Mouse (Mus musculus) embryonic stem cell, embryonic (primary cell): Measurements from ENCODE around the gene Elf5.

Experiments
- CTCF ChIA-PET, 4 experiments: fragments of 300-600 bp in 2 of 4; fragments of 350-600 bp in 2 of 4; sonication (Branson Sonifier 250); formaldehyde crosslinking; loops; one replicate each; lab custom pipeline; 2022; ENCODE audit warnings: inconsistent platforms in 2 of 4; lab: Charles Lee
- POLR2A ChIA-PET, 4 experiments: fragments of 300-600 bp in 2 of 4; fragments of 350-600 bp in 2 of 4; sonication (Branson Sonifier 250); formaldehyde crosslinking; loops; one replicate each; lab custom pipeline; 2022; ENCODE audit warnings: antibody characterized with exemption in 4 of 4, inconsistent platforms in 1 of 4; lab: Charles Lee

Gene Elf5

DNA sequence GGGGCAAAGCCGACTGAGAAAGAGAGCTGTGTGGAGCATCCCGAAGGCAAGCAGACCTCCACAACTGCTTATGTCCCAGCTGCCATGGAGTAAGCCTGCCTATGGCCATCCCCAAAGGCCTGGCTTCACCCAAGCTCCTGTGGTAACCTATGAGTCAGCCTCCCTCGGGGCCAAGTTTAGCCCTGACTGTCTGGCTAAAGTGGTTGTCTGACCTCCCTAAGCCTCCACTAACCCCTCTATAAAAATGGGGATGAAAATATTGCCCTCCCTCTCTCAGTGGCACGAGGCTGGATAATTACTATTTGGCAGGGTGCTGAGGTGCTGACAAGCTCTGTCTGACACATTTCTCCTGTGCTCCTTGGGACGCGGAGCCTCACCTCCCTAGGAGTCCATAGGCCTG, at the start of gene Elf5:
Gene Elf5, plus strand, starts transcription at position 341 of the 400 bp plus-strand sequence.
- POLR2A ChIA-PET: no interaction called here

DNA sequence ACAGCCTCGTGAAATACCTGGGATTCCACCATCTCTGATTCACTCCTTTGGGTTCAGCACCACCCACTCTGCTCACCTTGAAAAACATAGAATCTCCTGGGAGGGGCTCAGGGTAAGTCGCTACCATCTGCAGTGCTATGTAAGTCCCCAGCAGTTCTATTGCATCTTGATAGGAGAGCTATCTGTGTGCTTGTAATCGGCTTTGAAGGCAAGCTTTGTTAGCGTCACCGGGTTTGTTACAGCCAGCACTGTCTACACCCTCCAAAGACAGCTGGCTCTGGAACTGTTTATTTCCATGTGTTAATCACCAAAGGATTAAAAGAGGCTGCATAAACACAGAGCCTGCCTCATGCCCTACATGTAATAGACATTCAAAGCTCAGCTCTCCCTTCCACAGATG, 38.9 kb upstream of the Elf5 start:
- CTCF ChIA-PET: interaction anchor here in 2 of 4 experiments (0.6 kb wide), 2 partner anchors 77 to 288 kb away, joined by 3 to 4 read pairs; no protein-coding TSS in a partner anchor
- POLR2A ChIA-PET: interaction anchor here in 2 of 4 experiments (0.6 to 0.9 kb wide), 3 partner anchors 8 to 629 kb away, joined by 3 to 4 read pairs (median 4); no protein-coding TSS in a partner anchor

More for the DNA sequence above, at the start of gene Elf5:
- CTCF ChIA-PET: interaction anchor here in 1 of 4 experiments (0.6 kb wide), 1 partner anchor 135 kb away, joined by 3 read pairs; no protein-coding TSS in a partner anchor

DNA sequence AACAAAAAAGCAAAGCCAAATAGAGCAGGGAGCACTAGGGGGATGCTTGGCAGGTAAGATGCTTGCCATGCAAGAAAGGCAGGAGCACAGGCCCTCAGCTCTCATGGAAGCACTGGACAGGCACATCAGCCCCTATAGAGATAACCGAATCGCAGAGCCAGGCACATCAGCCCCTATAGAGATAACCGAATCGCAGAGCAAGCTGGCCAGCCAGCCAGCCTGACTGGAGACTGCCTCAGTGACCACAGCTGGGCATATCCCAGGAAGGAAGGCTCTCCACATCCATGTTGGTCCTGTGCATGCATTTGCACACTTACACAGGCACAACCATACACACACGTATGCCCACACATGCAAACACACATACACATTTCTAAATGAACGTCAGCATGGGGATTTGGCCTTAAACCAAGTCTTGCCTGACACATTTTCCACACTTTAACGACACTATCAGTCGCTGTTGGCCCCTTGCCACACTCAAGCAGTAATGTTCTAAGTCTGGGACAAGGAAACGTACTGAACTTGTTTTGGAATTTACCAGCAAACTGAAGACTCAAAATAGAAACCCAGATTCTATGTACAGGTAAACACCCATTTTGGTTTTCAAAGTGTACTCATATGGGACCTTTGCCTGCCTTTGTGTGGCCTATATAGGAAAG, 31.9 kb upstream of the Elf5 start:
- POLR2A ChIA-PET: no interaction called here
- CTCF ChIA-PET: no interaction called here

DNA sequence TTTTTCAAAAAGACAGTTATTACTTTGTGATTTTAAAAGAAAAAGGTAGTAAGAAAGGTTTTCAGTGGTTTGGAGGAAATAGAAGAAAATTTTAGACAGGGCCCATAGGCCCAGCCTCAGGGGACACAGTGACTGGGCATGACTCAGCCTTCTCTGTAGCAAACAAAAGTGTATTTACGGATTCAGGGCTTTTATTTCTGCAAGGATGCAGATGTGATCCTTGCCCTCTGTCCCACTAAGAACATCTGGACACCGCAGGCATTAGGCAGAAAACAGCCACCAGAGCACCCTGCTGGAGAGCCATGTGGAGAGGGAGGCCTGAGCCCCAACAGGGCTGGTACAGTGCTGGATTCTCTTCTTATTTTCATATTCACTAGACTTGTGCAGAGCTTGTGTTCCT, 29.3 kb upstream of the Elf5 start:
- POLR2A ChIA-PET: no interaction called here

DNA sequence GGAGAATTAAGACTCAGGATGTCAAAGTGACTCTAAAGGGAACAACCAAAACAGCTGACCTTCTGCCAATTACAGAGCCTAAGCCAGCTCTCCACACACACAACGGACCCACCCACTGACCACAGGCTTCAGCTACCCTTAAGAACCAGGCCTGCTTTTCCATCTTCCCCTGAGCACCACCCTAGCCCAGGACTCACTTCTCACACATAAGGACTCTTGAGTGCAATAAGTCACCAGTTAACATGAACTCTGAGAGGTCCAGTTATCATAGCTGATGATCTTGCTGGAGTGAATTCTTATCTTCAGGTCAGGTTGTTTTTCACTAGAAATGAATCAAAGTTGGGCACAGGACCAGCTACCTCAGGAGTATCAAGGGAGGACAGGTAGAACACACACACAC, 23.6 kb upstream of the Elf5 start:
- CTCF ChIA-PET: no interaction called here
- POLR2A ChIA-PET: no interaction called here

More for the DNA sequence above, 29.3 kb upstream of the Elf5 start:
- CTCF ChIA-PET: no interaction called here

DNA sequence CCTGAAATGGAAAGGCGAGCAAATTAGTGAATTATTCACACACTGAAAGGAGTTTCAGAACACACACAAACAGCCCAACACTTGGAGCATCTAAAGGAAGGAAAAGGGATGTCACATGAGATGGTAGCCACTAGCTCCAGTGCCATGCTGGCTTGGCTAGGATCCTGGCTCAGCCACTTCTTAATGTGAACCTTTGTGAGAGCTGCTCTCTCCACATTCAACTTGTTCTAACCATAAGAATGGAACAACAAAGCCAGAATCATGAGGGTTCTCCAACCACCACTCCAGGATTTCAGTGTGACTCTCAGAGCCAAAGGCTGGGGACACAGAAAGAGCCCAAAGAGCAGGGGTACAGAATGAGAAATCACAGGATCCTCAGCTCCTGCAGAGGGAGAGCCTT, 23.2 kb upstream of the Elf5 start:
- POLR2A ChIA-PET: no interaction called here
- CTCF ChIA-PET: no interaction called here

DNA sequence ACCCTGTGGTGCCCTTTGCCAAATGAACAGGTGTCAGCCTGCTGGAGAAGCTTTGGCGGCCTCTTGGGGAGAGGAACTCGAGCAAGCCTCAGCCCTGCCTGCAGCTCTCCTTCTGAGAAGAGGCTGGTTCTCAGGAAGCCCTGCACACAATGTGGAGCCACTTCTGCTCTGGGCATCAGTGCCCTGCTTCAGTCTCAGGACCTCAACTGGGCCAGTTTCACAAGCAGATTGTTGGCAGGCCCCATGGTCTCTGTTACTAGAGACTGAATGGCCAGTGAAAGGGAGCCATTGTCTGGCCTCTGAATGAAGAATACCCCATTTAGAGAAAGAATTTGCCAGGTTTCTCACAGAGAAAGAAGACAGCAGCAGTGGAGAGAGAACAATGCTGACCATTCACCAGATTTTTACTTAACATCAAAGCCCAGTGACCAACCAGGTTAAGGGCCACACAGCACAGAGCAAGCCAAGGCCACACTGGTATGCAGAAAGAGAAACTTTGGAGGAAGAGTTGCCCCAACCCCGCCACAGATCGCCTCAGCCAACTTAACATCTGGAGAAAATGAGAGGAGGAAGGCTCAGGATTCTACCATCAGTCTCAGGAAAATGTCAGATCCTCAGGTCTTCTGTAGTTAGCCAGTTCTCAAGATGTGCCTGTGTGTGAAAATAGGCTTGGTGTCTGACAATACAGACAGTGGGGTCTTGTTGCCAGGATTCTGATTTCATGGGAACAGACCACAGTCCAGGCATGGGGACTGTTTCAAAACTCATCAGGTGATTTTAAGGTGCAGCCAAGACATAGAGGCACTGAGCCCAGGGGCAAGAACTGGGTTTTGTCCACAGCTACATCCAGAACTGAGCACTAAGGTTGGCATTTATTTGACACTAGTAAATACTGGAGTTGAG, 21.2 kb upstream of the Elf5 start:
- ChIA-PET CTCF (interaction anchor here in 1 of 4 experiments (1.7 kb wide), 1 partner anchor 50 kb away, joined by 7 read pairs; no protein-coding TSS in a partner anchor), POLR2A (no interaction called here)

DNA sequence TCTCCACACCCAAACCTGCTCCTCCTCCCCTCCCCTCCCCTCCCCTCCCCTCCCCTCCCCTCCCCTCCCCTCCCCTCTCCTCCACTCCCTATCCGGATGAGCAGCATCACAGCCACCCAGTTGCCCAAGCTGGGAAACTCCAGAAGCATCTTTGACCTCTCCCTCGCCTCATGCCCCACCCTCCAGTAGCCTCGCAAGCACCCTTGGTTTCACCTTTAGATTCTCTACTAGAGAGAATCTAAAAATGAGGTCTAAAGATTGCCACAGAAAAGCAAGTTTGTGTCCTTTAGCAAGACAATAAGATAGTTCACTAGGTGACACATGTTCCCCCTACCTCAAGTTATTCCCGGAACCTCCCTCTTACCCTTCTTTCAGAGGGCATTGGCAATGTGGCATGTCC, 19.9 kb upstream of the Elf5 start:
- POLR2A ChIA-PET: interaction anchor here in 2 of 4 experiments (0.6 to 0.7 kb wide), 2 partner anchors 9 to 76 kb away, joined by 3 to 4 read pairs; no protein-coding TSS in a partner anchor

DNA sequence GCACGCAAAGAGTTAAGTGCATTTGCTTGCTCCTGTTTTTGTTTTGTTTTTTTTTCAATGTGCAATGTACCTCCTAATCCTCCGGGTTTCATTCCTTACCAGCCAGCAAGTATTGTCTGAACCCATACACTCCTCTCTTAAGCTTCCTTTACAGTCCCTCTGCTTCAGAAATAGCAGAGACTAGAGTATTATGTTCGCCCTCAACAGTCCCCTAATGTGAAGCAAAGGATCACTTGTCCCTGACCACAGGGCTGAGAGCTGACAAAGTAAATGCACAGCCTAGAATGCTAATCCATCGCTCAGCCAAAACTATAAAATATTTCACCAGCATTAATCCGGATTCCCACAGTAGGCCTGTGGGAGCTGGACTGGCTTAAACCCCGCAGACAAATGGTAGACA, 13.4 kb upstream of the Elf5 start:
- ChIA-PET POLR2A (no interaction called here), CTCF (no interaction called here)

More for the DNA sequence above, 19.9 kb upstream of the Elf5 start:
- CTCF ChIA-PET: interaction anchor here in 1 of 4 experiments (1.7 kb wide), 1 partner anchor 48 kb away, joined by 7 read pairs; no protein-coding TSS in a partner anchor

DNA sequence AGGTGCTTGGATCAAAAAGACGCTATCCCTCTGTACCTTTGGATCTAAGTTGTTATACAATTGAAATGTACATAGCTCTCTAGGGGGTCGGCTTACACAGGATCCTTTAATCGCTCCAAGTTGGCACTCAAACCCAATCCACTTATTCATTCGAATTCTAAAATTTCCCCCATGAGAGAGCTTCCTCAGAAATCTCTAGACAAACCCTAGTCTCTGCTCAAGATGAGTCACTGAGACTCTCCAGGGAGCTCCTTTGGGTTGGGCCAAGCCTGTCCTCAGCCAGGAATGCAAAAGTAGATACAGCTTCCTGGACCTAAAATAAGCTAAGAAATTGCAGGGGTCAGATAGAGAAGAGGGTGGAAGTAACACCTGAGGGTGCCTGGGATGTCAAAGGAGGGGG, 10.8 kb upstream of the Elf5 start:
- ChIA-PET POLR2A (interaction anchor here in 2 of 4 experiments (0.8 to 0.9 kb wide), 2 partner anchors 9 to 41 kb away, joined by 3 read pairs; no protein-coding TSS in a partner anchor), CTCF (interaction anchor here in 1 of 4 experiments (0.5 kb wide), 1 partner anchor 641 kb away, joined by 5 read pairs; no protein-coding TSS in a partner anchor)

DNA sequence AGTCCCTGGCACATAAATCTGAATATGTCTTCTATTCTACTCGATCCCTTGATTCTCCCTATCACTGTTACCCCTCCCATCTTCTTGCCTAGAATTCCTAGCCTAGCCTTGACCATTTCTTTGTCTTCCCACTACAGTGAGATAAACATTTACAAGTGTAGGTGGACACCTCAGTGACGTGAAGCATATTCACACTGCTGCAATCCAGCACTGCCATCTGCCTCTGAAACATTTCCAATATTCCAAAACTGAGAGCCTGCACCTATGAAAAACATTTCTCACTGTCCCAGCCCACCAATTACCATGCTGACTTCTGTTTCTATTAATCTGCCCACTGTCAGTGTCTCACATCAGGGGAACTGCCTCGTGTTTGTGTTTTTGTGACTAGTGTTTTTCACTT, 5.2 kb upstream of the Elf5 start:
- POLR2A ChIA-PET: interaction anchor here in 1 of 4 experiments (0.6 kb wide), 1 partner anchor 303 kb away, joined by 4 read pairs; no protein-coding TSS in a partner anchor

DNA sequence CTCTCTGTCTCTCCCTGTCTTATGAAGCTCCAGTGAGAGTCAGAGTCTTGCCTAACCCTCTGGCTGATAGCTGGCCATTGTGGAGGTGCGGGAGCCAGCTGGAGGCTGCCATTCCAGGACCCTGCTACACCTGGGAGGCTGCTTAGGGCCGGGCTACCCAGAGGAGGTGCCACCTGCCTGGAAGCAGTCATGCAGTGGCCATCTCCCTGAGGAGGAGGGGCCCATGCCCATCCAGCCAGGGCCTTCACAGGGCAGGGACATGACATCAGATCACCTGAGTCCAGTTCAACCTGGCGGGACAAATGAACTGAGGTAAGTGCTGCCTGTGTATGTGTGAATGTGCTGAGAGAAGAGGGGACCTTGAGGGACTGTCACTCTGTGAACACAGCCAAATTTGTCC, 328 bp downstream of the Elf5 start:
- CTCF ChIA-PET: interaction anchor here in 1 of 4 experiments (0.6 to 0.8 kb wide), 2 partner anchors 65 to 135 kb away, joined by 3 read pairs; no protein-coding TSS in a partner anchor

More for the DNA sequence above, 5.2 kb upstream of the Elf5 start:
- CTCF ChIA-PET: interaction anchor here in 1 of 4 experiments (0.5 kb wide), 1 partner anchor 67 kb away, joined by 3 read pairs; no protein-coding TSS in a partner anchor

DNA sequence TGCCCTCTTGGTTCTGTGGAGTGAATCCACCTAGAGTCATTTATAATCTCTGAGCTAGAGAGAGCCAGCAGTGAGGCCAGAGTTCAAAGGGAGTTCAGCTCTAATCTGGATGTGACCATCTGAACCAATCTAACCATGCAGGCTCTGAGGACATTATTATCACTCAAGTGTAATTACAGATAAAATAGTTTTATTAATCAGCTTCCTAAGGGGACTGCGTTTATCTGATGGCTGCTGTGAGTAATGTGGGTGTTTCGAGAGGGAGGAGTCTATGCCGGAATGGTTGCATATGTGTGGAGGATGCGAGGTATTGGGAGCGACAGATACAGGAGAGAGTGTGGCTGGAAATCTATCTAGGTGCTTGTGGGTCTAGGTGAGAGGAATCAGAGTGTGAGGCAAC, 1.9 kb downstream of the Elf5 start:
- POLR2A ChIA-PET: no interaction called here
- CTCF ChIA-PET: interaction anchor here in 2 of 4 experiments (0.7 to 1.2 kb wide), 3 partner anchors 11 to 328 kb away, joined by 3 read pairs; no protein-coding TSS in a partner anchor

More for the DNA sequence above, 328 bp downstream of the Elf5 start:
- POLR2A ChIA-PET: no interaction called here

DNA sequence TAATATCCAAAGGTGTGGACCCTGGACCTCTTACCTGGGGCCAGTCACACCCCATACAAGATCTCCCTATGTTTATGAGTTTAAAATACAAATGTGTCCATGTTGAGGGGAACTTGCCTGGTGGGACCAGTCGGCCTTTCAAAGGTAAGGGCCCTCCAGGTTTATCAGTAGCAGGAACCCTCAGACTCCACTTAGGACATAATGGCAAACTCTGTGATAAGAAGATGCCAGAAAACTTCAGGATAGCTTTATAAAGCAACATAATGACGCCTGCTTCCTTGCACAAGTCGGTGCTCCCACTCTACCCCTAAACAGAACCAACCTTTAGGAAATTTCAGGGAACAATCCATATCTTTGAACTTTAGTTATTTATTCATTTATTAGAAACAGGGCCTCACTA, 4.3 kb downstream of the Elf5 start:
- ChIA-PET POLR2A (no interaction called here), CTCF (no interaction called here)

DNA sequence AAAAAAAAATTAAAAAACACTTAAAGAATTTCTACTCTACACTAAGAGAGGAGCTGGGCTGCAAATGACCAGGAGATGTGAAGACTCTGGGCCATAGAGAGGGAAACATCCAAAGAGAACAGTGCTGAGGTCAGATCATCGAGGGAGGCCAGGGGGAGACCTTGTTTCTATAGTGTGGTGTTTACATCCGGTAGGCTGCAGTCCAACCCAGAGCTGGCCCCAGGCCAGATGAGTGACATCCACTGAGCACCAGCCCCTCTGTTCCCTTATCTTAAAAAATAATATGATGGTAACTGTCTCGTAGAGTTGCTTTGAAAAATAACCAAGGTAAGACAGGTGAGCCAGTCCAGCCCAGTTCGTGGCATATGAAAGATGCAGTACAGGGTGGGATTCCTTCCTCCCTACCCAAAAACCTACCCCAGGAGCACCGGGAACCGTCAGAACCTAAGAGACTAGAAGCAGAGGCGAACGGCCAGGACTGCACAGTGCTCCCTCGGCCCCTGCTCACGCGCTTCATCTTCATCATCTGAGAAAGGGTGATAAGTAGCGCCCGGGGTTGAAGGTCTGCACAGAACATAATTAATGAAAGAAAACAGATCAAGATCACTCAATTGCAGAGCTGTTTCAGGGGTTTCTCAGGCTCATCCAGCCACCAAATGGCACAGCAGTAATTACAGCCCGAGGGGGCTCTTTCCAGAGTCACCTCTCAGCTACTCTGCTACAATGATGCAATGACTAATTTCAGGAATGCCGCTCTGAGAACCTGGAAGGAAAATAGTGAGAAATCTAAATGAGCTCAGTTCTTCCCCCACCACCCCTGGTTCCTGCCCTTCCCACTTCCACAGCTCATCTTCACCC, 9.4 kb downstream of the Elf5 start:
- ChIA-PET POLR2A (no interaction called here), CTCF (no interaction called here)

DNA sequence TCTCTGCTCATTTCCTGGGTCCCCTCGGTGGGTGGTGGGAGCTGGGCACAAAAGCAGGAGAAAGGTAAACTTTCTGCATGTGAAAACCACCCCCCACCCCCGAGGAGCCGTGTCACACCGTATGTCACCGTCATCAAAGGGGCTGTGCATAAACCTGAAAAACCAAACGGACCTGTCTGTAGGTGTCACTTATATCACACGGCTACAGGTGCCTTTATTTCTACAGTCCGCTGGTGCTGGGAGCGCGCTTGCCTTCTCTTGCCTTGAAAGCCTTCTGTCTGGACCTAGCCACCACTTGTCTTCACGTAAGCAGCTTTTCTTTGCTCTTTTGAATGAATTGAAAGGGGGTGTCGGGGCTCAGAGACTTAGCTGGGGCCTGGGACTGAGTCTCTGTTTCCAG, 12.4 kb downstream of the Elf5 start:
- ChIA-PET CTCF (interaction anchor here (0.5 to 3.2 kb wide), 18 partner anchors 10 to 1691 kb away, joined by 3 to 12 read pairs (median 4); no protein-coding TSS in a partner anchor), POLR2A (interaction anchor here in 2 of 4 experiments (0.6 to 2.5 kb wide), 3 partner anchors 13 to 132 kb away, joined by 3 to 7 read pairs (median 4); no protein-coding TSS in a partner anchor)

DNA sequence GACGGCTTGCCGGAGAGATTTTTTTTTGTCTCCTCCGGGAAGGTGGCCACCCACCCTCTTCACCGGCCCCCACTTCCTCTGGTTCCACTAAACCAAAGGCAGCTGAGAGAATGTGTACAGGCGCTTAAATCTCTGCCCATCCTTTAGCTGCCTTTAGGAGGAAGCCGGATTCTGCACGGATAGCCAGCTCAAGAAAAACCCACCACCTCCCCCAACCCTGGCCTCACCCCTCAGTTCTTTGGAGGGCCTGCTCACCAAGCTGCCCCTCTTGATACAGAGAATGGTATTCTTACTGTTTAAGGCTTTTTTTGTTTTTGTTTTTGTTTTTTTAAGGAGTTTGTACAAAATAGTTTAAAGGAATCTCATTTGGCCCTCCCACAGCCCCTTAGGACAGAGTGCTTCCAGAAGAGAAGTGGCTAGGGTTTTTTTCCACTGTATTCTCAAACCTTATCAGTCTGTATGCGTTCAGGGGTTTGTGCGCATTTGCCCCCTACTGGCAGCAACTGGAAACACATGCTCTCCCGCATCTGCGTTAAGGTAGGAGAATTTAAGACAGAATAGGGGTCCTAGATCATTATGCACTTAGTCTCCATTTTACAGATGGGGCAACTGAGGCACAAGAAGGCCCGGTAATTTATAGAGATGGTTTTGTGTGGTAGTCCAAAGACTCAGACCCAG, 13.0 kb downstream of the Elf5 start:
- ChIA-PET POLR2A (interaction anchor here in 3 of 4 experiments (0.6 to 2.5 kb wide), 5 partner anchors 11 to 131 kb away, joined by 3 to 7 read pairs (median 4); no protein-coding TSS in a partner anchor), CTCF (interaction anchor here (0.5 to 3.2 kb wide), 21 partner anchors 9 to 1690 kb away, joined by 3 to 12 read pairs (median 4); no protein-coding TSS in a partner anchor)
